Mouse (Mus musculus) hindbrain, embryonic 13.5 days (tissue): ENCODE results near the gene Hist1h2br. TPM values are rescaled to one million over a fixed set of nuclear protein-coding genes. Genes with fewer than 3 reads are reported as not detected.
"Not testable (repeated sequence)": the region's sequence is repeated elsewhere in the genome, so short reads cannot be mapped to it uniquely, and the experiment has no call there.

Experiments
- ATAC-seq: fragments of 200-750 bp; cut with Nextera tagmentation; 2 replicates; pipeline ENCODE4 v1.8.0; 2017; ENCODE audit warnings: moderate TSS enrichment; ENCODE audit not compliant: low FRiP score
- H3K27ac ChIP-seq: fragments of 300-500 bp; sonication (generic); 2 replicates; pipeline ENCODE4 v1.5.1; 2015; ENCODE audit warnings: inconsistent platforms, mild to moderate bottlenecking, moderate library complexity
- H3K27me3 ChIP-seq: fragments of 300-500 bp; sonication (generic); 2 replicates; pipeline ENCODE4 v1.6.1; 2015; ENCODE audit warnings: mild to moderate bottlenecking, inconsistent platforms
- H3K36me3 ChIP-seq: fragments of 300-500 bp; sonication (generic); 2 replicates; pipeline ENCODE4 v1.6.1; 2015; ENCODE audit warnings: mild to moderate bottlenecking, inconsistent platforms
- H3K4me1 ChIP-seq: fragments of 300-500 bp; sonication (generic); replicated peaks from 2 replicates; pipeline ENCODE4 v1.6.1; 2015; ENCODE audit warnings: inconsistent platforms
- H3K4me2 ChIP-seq: fragments of 300-500 bp; sonication (generic); 2 replicates; pipeline ENCODE4 v1.6.1; 2015; ENCODE audit warnings: inconsistent platforms, mild to moderate bottlenecking, moderate library complexity
- H3K4me3 ChIP-seq: fragments of 300-500 bp; sonication (generic); 2 replicates; pipeline ENCODE4 v1.5.1; 2015; ENCODE audit warnings: mild to moderate bottlenecking, inconsistent platforms
- H3K9ac ChIP-seq: fragments of 300-500 bp; sonication (generic); 2 replicates; pipeline ENCODE4 v1.6.1; 2015; ENCODE audit warnings: mild to moderate bottlenecking, inconsistent platforms
- H3K9me3 ChIP-seq: fragments of 300-500 bp; sonication (generic); 2 replicates; pipeline ENCODE4 v1.6.1; 2016; ENCODE audit warnings: inconsistent platforms
- WGBS: fragments of 180-500 bp; shearing (Covaris S2); methylation state at CpG from one replicate; pipeline ENCODE4 v1.1.7; 2015; 5-methylcytosine and 5-hydroxymethylcytosine counted together
- polyA plus RNA-seq: library from polyadenylated mRNA; unstranded; fragments of >200 nt; fragmentation: Nextera tagmentation; extraction: Ambion mirVana; gene quantifications from 2 replicates; pipeline ENCODE4 v1.2.1, GENCODE M21; 2015

Gene Hist1h2br
- polyA plus RNA-seq, 1 experiment from 2014 or later: 7.5 TPM

DNA sequence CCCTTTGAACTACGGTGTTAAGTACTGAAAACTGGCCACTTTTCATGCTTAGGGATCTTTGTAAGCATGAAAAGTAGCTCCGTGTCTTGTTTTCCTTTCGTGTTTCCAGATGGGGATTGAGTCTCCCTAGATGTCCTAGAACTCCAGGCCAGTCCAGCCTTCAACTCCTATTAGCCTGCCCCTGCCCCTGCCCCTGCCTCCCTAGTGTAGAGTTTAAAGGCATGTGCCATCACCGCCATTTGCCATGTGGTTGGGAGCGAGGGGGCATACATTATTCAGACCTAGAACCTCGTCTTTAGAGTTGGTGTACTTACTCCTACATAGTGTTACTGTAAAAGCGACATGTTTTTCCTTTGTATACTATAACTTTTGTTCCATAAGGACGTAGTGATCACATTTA, 22.5 kb upstream of the Hist1h2br start:
- H3K9ac ChIP-seq, H3K4me1 ChIP-seq, H3K27me3 ChIP-seq, H3K4me3 ChIP-seq, H3K36me3 ChIP-seq, H3K4me2 ChIP-seq, H3K9me3 ChIP-seq, H3K27ac ChIP-seq: not testable (repeated sequence)
- ATAC-seq: peak; percentile 11; the same call in 1 of the 2 replicates
- no CpG with 5 or more reads among the region's 8 CpGs for WGBS

DNA sequence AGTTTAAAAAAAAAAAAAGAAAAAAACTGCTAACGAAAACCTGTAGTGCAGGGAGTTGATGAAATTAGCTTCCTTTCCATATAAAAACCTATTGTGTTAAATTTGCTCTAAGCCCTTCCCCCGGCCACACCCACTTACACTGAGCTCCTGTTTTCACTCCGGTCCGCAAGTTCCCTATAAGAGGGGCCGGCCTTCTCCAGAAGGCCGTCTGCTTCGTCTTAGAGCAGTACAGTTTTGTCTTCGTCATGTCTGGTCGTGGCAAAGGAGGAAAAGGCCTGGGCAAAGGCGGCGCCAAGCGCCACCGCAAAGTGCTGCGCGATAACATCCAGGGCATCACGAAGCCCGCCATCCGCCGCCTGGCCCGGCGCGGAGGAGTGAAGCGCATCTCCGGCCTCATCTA, 22.0 kb upstream of the Hist1h2br start, which contains the start of gene Hist1h4m:
Hist1h4m (plus strand) TSS at position 208 of the 400 bp plus-strand sequence.
- H3K9me3 ChIP-seq, H3K4me1 ChIP-seq, H3K27me3 ChIP-seq, H3K36me3 ChIP-seq, H3K27ac ChIP-seq, H3K9ac ChIP-seq: not testable (repeated sequence)
- peak; percentile 69 for ATAC-seq
- Histone ChIP-seq H3K4me3 (peak within 1 kb of the TSS; percentile 21), H3K4me2 (peak within 1 kb of the TSS; percentile 50)
- WGBS: no CpG with 5 or more reads among the region's 24 CpGs

GRCm38 (mm10) chr13:21812092-21812491, 21.5 kb upstream of the Hist1h2br start:
- not testable (repeated sequence) for H3K27me3 ChIP-seq, H3K4me1 ChIP-seq, H3K9ac ChIP-seq, H3K36me3 ChIP-seq, H3K27ac ChIP-seq, H3K9me3 ChIP-seq
- ATAC-seq: peak; percentile 27
- H3K4me3 ChIP-seq: peak overlapping the region; percentile 21
- peak overlapping the region; percentile 50 for H3K4me2 ChIP-seq
- WGBS: 0% methylated on average over 14 of the region's 14 CpGs

DNA sequence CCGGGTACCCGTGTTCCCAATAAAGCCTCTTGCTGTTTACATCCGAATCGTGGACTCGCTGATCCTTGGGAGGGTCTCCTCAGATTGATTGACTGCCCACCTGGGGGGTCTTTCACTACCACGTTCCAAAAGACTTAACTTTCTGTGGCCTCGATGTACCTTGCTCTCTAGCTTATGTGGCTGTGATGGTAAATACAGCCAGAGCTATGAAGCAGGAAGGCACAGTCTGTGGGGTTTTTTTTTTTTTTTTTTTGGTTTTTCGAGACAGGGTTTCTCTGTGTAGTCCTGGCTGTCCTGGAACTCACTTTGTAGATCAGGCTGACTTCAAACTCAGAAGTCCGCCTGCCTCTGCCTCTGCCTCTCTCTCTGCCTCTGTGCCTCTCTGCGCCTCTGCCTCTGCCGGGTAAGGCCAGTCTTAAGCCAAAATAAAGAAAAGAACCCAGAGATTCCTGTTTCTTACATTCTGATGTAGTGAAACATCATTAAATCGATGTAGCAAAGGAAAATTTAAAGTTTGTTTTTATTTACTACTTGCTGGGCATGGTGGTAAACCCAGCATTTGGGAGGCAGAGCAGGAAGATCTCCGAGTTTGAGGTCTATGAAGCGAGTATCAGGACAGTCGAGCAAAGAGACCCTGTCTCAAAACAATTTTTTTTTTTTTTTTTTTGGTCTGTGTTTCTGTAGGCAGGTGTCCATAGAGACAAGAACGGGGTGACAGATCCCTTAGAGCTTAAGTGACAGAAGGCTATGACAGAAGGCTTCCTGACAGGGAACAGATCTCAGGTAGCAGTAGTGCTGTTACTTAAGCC, 13.3 kb upstream of the Hist1h2br start:
- H3K27me3 ChIP-seq, H3K4me1 ChIP-seq, H3K27ac ChIP-seq, H3K9ac ChIP-seq, H3K4me2 ChIP-seq, H3K4me3 ChIP-seq, H3K36me3 ChIP-seq, ATAC-seq, H3K9me3 ChIP-seq: not testable (repeated sequence)
- 69% methylated on average over 7 of the region's 16 CpGs for WGBS

DNA sequence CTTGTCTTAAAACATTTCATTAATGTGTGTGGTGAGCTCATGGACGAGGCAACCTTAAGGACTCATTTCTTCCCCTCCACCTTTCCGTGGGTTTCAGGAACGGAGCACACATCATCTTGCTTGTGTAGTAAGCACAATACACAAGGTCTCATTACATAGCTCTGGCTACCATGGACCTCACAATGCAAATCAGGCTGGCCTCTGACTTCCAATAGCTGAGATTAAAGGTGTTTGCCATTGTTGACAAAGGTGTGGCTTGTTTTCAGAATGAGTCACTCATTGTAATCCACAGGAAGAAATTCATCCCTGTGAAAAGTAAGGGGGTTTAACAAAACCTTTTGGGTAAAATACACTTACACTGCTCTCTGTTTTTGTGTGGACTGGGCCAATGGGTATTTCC, 5.0 kb upstream of the Hist1h2br start:
- H3K4me2 ChIP-seq: no peak overlapping the region
- no peaks in the 10 kb centered on the region for H3K9me3 ChIP-seq
- H3K36me3 ChIP-seq: no peaks in the 10 kb centered on the region
- no peaks in the 10 kb centered on the region for H3K27me3 ChIP-seq
- H3K4me3 ChIP-seq: no peak overlapping the region
- no peak overlapping the region for H3K9ac ChIP-seq
- no peak overlapping the region for H3K27ac ChIP-seq
- 88% methylated on average over 3 of the region's 3 CpGs for WGBS
- no peaks in the 10 kb centered on the region for H3K4me1 ChIP-seq
- ATAC-seq: no peak

- Histone ChIP-seq H3K9me3 (no peaks in the 10 kb centered on the region), H3K9ac (no peak overlapping the region), H3K4me2 (no peak overlapping the region), H3K4me1 (no peaks in the 10 kb centered on the region), H3K36me3 (no peaks in the 10 kb centered on the region), H3K4me3 (no peak overlapping the region), H3K27ac (no peak overlapping the region), H3K27me3 (no peaks in the 10 kb centered on the region)
- 89% methylated on average over 10 of the region's 10 CpGs for WGBS
- no peak for ATAC-seq
These were observed 3.2 kb upstream of the Hist1h2br start for GRCm38 (mm10) chr13:21830344-21830743.

GRCm38 (mm10) chr13:21831418-21832394, 1.8 kb upstream of the Hist1h2br start, which contains the start of gene Hist1h4n:
Gene Hist1h4n, minus strand, starts transcription at chr13:21832196.
- ATAC-seq: peak; percentile 85
- not testable (repeated sequence) for H3K36me3 ChIP-seq, H3K9ac ChIP-seq, H3K27ac ChIP-seq, H3K4me1 ChIP-seq, H3K9me3 ChIP-seq, H3K27me3 ChIP-seq
- Histone ChIP-seq H3K4me3 (peak within 1 kb of the TSS; percentile 27), H3K4me2 (peak within 1 kb of the TSS; percentile 47)
- under 1% methylated on average over 25 of the region's 58 CpGs for WGBS

DNA sequence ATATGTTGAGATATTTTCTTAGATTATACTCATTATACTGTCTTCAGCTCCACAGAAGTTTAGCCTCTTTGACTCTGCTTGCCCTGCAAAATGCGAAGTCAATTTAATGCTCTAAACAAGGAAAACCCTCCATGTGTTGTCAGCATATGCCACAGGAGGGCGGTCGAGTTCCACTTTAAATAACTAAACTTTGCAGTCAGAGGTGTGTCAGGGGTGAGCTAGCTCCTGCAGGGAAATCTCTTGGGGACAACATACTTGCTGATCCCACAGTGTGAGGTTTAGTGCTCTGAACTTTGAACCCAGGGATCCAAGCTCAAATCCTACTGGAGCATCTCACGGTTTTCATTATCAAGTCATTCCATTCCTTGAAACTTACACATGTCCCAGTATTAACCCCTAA, 7.0 kb downstream of the Hist1h2br start:
- not testable (repeated sequence) for H3K27ac ChIP-seq, H3K36me3 ChIP-seq
- no CpG with 5 or more reads among the region's 4 CpGs for WGBS

DNA sequence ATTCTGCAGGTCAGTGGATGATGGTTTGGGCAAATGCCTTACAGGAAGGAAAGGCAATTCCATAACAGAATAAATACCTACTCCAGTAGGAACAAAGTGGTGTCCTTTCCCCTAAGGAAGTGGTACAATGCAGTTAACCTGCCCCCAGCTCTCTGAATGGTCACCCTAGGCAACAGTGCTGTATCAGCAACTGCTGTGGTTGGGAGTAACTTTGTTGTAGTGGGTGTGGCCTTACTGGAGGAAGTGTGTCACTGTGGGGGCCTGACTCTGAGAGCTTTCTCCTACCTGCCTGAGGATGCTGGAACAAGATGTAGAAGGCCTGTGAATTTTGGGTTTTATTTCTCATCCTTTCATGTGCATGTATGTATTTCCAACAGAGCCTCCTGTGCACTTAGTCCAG, 12.8 kb downstream of the Hist1h2br start:
- H3K9ac ChIP-seq, H3K27ac ChIP-seq, H3K4me3 ChIP-seq, H3K27me3 ChIP-seq, H3K36me3 ChIP-seq, ATAC-seq, H3K9me3 ChIP-seq, H3K4me2 ChIP-seq, H3K4me1 ChIP-seq: not testable (repeated sequence)

More for the DNA sequence above, 7.0 kb downstream of the Hist1h2br start:
- 0 out of 2 replicates have a peak, but pooled peaks have one; percentile 58 for ATAC-seq
- H3K9ac ChIP-seq, H3K4me1 ChIP-seq, H3K4me2 ChIP-seq, H3K27me3 ChIP-seq, H3K4me3 ChIP-seq, H3K9me3 ChIP-seq: not testable (repeated sequence)

- H3K9ac ChIP-seq: no peak overlapping the region
- 23% methylated on average over 8 of the region's 8 CpGs for WGBS
- H3K27ac ChIP-seq: no peak overlapping the region
- no peak overlapping the region for H3K4me3 ChIP-seq
- no peaks in the 10 kb centered on the region; the same call in 1 of the 2 replicates for H3K27me3 ChIP-seq
- no peaks in the 10 kb centered on the region for H3K4me1 ChIP-seq
- H3K9me3 ChIP-seq: no peaks in the 10 kb centered on the region
- H3K4me2 ChIP-seq: no peak overlapping the region
- ATAC-seq: no peak
- H3K36me3 ChIP-seq: no peaks in the 10 kb centered on the region
These were observed 14.3 kb downstream of the Hist1h2br start for GRCm38 (mm10) chr13:21847883-21848282.

GRCm38 (mm10) chr13:21850696-21851095, 17.2 kb downstream of the Hist1h2br start:
- H3K4me3 ChIP-seq, H3K4me2 ChIP-seq, H3K9ac ChIP-seq, H3K27ac ChIP-seq, ATAC-seq, H3K36me3 ChIP-seq, H3K27me3 ChIP-seq, H3K4me1 ChIP-seq, H3K9me3 ChIP-seq: not testable (repeated sequence)
- WGBS: 32% methylated on average over 1 of the region's 1 CpGs

- H3K27me3 ChIP-seq: peaks cover 3% of the 10 kb centered on the region; the same call in 1 of the 2 replicates
- ATAC-seq: no peak
- no peak overlapping the region for H3K4me3 ChIP-seq
- WGBS: 79% methylated on average over 3 of the region's 3 CpGs
- H3K4me1 ChIP-seq: no peaks in the 10 kb centered on the region
- no peak overlapping the region for H3K4me2 ChIP-seq
- no peak overlapping the region for H3K27ac ChIP-seq
- H3K36me3 ChIP-seq: no peaks in the 10 kb centered on the region
- no peaks in the 10 kb centered on the region for H3K9me3 ChIP-seq
- H3K9ac ChIP-seq: no peak overlapping the region
These were observed 18.8 kb downstream of the Hist1h2br start for GRCm38 (mm10) chr13:21852215-21852945.
